Mouse (Mus musculus) erythroblast, embryonic 14.5 days (primary cell): ENCODE measurements around the gene Vamp5.

Experiments
- GATA1 ChIP-seq: IDR thresholded peaks from 2 replicates; pipeline ENCODE4 v1.6.1; 2012; ENCODE audit warnings: low read length, inconsistent platforms, mixed read lengths
- TAL1 ChIP-seq: IDR thresholded peaks from 3 replicates; pipeline ENCODE4 v1.6.1; 2012; ENCODE audit warnings: low read length, inconsistent platforms, mixed read lengths

GRCm38 (mm10) chr6:72329019-72329418 is 51.2 kb downstream of the Vamp5 start:
- TF ChIP-seq GATA1 = no peak
- no peak for TF ChIP-seq TAL1
